Mouse (Mus musculus): ENCODE data around the gene Rpusd2. TPM values are rescaled to one million over a fixed set of nuclear protein-coding genes. Genes with fewer than 3 reads are reported as not detected.

Gene Rpusd2
- total RNA-seq (2023), result 10 to 100 TPM; 20.5 to 20.9 TPM

GRCm38 (mm10) chr2:119034656-119035396 is at the start of gene Rpusd2:
Rpusd2 (plus strand) TSS chr2:119034790.

GRCm38 (mm10) chr2:119028941-119029551 is 5.5 kb upstream of the Rpusd2 start, which contains the start of gene Ccdc32:
Ccdc32 (minus strand) TSS chr2:119029393.

GRCm38 (mm10) chr2:119046649-119047611 is 12.3 kb downstream of the Rpusd2 start, which contains the start of gene Knl1:
Knl1 (plus strand) TSS chr2:119047119.

Other genes starting within 250 kb of the Rpusd2 start
- gene Knstrn, start 220.8 kb upstream of the Rpusd2 start, total RNA-seq (2023), result 10 to 100 TPM; 10.2 to 13.4 TPM
- gene Ivd, start 172.8 kb upstream of the Rpusd2 start, total RNA-seq (2023), result 10 to 100 TPM; 70.0 to 75.2 TPM
- gene Bahd1, start 134.4 kb upstream of the Rpusd2 start, total RNA-seq (2023), result 10 to 100 TPM; 35.1 to 39.8 TPM
- gene Chst14, start 108.3 kb upstream of the Rpusd2 start, total RNA-seq (2023), result 1 to 10 TPM; 4.1 to 5.5 TPM
- 10 to 100 TPM; 12.8 to 13.5 TPM for gene Ccdc32, start 5.4 kb upstream of the Rpusd2 start, total RNA-seq (2023)
- gene Knl1, start 12.3 kb downstream of the Rpusd2 start, total RNA-seq (2023), result 1 to 10 TPM; 1.5 to 2.9 TPM
- gene Rad51, start 78.0 kb downstream of the Rpusd2 start, total RNA-seq (2023), result 1 to 10 TPM; 2.4 to 4.1 TPM
- 10 to 100 TPM; 25.9 to 28.7 TPM for gene Rmdn3, start 122.2 kb downstream of the Rpusd2 start, total RNA-seq (2023)
- not detected for gene Gchfr, start 133.0 kb downstream of the Rpusd2 start, total RNA-seq (2023)
- not detected for gene Gm14137, start 139.7 kb downstream of the Rpusd2 start, total RNA-seq (2023)
- gene Zfyve19, start 173.8 kb downstream of the Rpusd2 start, total RNA-seq (2023), result 10 to 100 TPM; 30.2 to 31.0 TPM
- gene Dnajc17, start 174.0 kb downstream of the Rpusd2 start, total RNA-seq (2023), result 10 to 100 TPM; 18.4 to 26.2 TPM
- not detected for gene Ppp1r14d, start 195.1 kb downstream of the Rpusd2 start, total RNA-seq (2023)
- gene Spint1, start 202.6 kb downstream of the Rpusd2 start, total RNA-seq (2023), result under 1 TPM in 1 of 2 experiments, not detected in 1; 0.24 TPM
- gene Rhov, start 236.5 kb downstream of the Rpusd2 start, total RNA-seq (2023), result not detected